ENCODE assay signal across 11 mouse cellular contexts in the genomic region with DNA sequence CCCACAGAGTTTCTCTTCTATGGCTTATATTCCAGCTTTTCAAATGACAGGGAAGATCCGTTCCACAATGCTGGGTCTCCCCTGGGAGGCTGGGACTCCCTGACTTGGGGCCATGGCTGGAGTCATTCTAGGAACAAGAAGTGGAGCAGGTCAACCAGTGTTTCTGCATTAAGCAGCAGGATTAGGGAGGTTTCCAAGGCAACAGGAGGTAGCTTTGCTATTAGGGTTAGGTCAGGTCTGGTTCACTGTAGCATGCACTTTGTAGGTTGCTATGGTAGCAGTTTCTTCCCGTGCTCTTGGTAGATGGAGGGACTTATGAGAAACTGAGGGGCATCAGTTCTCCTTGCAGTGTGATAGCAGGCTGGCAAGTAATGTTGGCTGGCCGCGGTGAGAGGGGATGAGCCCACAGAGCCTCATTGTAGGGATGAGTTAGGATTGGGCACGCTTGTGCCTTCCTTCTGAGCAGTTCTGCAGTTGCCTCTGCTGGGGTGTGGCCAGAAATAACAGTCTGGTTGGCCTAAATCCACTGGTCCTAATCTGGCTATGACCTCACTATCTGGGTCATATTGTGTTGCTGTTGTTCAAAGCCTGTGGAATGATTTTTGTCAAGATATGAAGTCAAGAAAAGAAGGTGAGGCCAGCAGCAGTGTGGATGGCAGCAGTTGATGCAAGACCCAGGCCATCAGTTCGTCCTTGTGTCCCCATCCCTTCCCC. TPM values are rescaled to one million over a fixed set of nuclear protein-coding genes. Genes with fewer than 3 reads are reported as not detected.
DNase-seq lines count a peak whose midpoint lies in the region; ATAC-seq and TF ChIP-seq lines count a peak whose summit lies in the region.
"Had no signal": no experiment of that assay in that cellular context is flagged by ENCODE, and none has a peak within 500 bp of the region (broad histone marks: within the 10 kb centered on the region; RNA-seq: fewer than 3 reads in every experiment).

No protein-coding gene starts in this region.

- H3K4me1 ChIP-seq in midbrain, embryonic 13.5 days (replicated peaks), result peaks cover 60% of the 10 kb centered on the region
- H3K4me1 ChIP-seq in midbrain, postnatal 0 days (ENCODE audit: insufficient read depth, low read length), result peaks cover 33% of the 10 kb centered on the region
- H3K4me1 ChIP-seq in hindbrain, embryonic 14.5 days (replicated peaks; ENCODE audit: control insufficient read depth, insufficient read depth, low read length), result peaks cover 47% of the 10 kb centered on the region

- no peak overlapping the region for H3K9ac ChIP-seq in midbrain, embryonic 13.5 days (replicated peaks)
- H3K9ac ChIP-seq in midbrain, postnatal 0 days (replicated peaks; ENCODE audit: low read length, poor library complexity, severe bottlenecking), result no peak overlapping the region
- no peak overlapping the region for H3K9ac ChIP-seq in hindbrain, embryonic 14.5 days
- H3K9ac ChIP-seq: hindbrain, embryonic 15.5 days; limb, embryonic 15.5 days had no signal

- no peaks in the 10 kb centered on the region for H3K9me3 ChIP-seq in midbrain, embryonic 13.5 days
- no peaks in the 10 kb centered on the region for H3K9me3 ChIP-seq in midbrain, postnatal 0 days (ENCODE audit: low read length)
- no peaks in the 10 kb centered on the region for H3K9me3 ChIP-seq in hindbrain, embryonic 14.5 days (ENCODE audit: control insufficient read depth, low read length)
- H3K9me3 ChIP-seq: hindbrain, embryonic 15.5 days; limb, embryonic 15.5 days had no signal

- WGBS in midbrain, embryonic 13.5 days, result 35% methylated on average over 6 of the region's 6 CpGs
- 36% methylated on average over 6 of the region's 6 CpGs for WGBS in midbrain, postnatal 0 days
- 55% methylated on average over 6 of the region's 6 CpGs for WGBS in hindbrain, embryonic 14.5 days

- no peak overlapping the region for H3K4me2 ChIP-seq in midbrain, embryonic 13.5 days (replicated peaks)
- no peak overlapping the region for H3K4me2 ChIP-seq in midbrain, postnatal 0 days (ENCODE audit: low read depth, low read length, poor library complexity, severe bottlenecking)
- H3K4me2 ChIP-seq in hindbrain, embryonic 14.5 days (replicated peaks), result no peak overlapping the region
- H3K4me2 ChIP-seq: hindbrain, embryonic 15.5 days; limb, embryonic 15.5 days had no signal

- TF ChIP-seq CTCF in midbrain, postnatal 0 days (IDR thresholded peaks at IDR 0.05), result no peak

- H3K36me3 ChIP-seq in midbrain, embryonic 13.5 days, result peaks cover 5% of the 10 kb centered on the region
- 0 out of 2 replicates have a peak, but pooled peaks cover 4% of the 10 kb centered on the region for H3K36me3 ChIP-seq in midbrain, postnatal 0 days (ENCODE audit: insufficient read depth, low read length)
- H3K36me3 ChIP-seq in hindbrain, embryonic 14.5 days (replicated peaks; ENCODE audit: control insufficient read depth, insufficient read depth), result no peaks in the 10 kb centered on the region
- H3K36me3 ChIP-seq: hindbrain, embryonic 15.5 days; limb, embryonic 15.5 days had no signal

- H3K27ac ChIP-seq in midbrain, embryonic 13.5 days, result peak overlapping the region; percentile 6; the same call in 1 of the 2 replicates
- no peak overlapping the region for H3K27ac ChIP-seq in midbrain, postnatal 0 days (ENCODE audit: low read depth, low read length)
- no peak overlapping the region for H3K27ac ChIP-seq in hindbrain, embryonic 14.5 days
- H3K27ac ChIP-seq: hindbrain, embryonic 15.5 days; limb, embryonic 15.5 days had no signal

- DNase-seq in heart, adult 11 months, result peak; percentile 90
- DNase-seq in heart, adult 8-10 months (ENCODE audit: low spot score), result no peak
- no peak for DNase-seq in midbrain, postnatal 0 days (ENCODE audit: low spot score)
- peak; percentile 44 for DNase-seq in gastrocnemius, postnatal 10 days
- no peak for DNase-seq in hindbrain, embryonic 14.5 days (ENCODE audit: low spot score)
- no peak for DNase-seq in thymus, postnatal 14 days
- DNase-seq: right cerebral cortex, postnatal 4 days had no signal

- no peak overlapping the region for H3K4me3 ChIP-seq in midbrain, embryonic 13.5 days (replicated peaks)
- H3K4me3 ChIP-seq in midbrain, postnatal 0 days (ENCODE audit: low read depth, low read length), result no peak overlapping the region
- no peak overlapping the region for H3K4me3 ChIP-seq in hindbrain, embryonic 14.5 days (replicated peaks; ENCODE audit: low read length)
- H3K4me3 ChIP-seq: hindbrain, embryonic 15.5 days; limb, embryonic 15.5 days had no signal

- no peaks in the 10 kb centered on the region for H3K27me3 ChIP-seq in midbrain, embryonic 13.5 days
- H3K27me3 ChIP-seq in midbrain, postnatal 0 days (ENCODE audit: insufficient read depth, low read length), result no peaks in the 10 kb centered on the region
- H3K27me3 ChIP-seq in hindbrain, embryonic 14.5 days (ENCODE audit: control insufficient read depth, insufficient read depth, low read length), result no peaks in the 10 kb centered on the region
- H3K27me3 ChIP-seq: hindbrain, embryonic 15.5 days; limb, embryonic 15.5 days had no signal

- peak; percentile 48; the same call in 1 of the 2 replicates for ATAC-seq in midbrain, embryonic 13.5 days
- ATAC-seq in midbrain, postnatal 0 days (ENCODE audit: low FRiP score), result no peak
- no peak for ATAC-seq in erythroid progenitor cell, adult 5-6 weeks (replicated peaks; ENCODE audit: low FRiP score, poor library complexity, severe bottlenecking)
- no peak for ATAC-seq in hindbrain, embryonic 14.5 days (ENCODE audit: low FRiP score)

RNA-seq across cellular contexts. Expression of gene Vps37c, which starts 12.6 kb away (rescaled TPM):
- 10 to 100 TPM; 21.0 to 25.1 (median 23.0) TPM for total RNA-seq in heart, adult 8-10 months (2022)
- 33.1 and 35.5 TPM in 2 replicates for polyA plus RNA-seq in midbrain, embryonic 13.5 days (2015; fragmentation: Nextera tagmentation; extraction: Ambion mirVana)
- total RNA-seq in midbrain, postnatal 0 days (2014; rRNA removed), result 17.5 and 22.4 TPM in 2 replicates
- polyA plus RNA-seq in midbrain, postnatal 0 days (2015; fragmentation: Nextera tagmentation; extraction: Ambion mirVana), result 22.9 and 28.0 TPM in 2 replicates
- 10 to 100 TPM; 17.3 to 23.1 TPM for total RNA-seq in gastrocnemius, postnatal 10 days (2021)
- total RNA-seq in erythroid progenitor cell, adult 5-6 weeks (2015; ENCODE audit: low replicate concordance), result 10.8 and 26.0 TPM in 2 replicates
- total RNA-seq in erythroid progenitor cell, adult 5-6 weeks (2017; ENCODE audit: low replicate concordance), result 3.3 and 6.0 TPM in 2 replicates
- 28.7 and 31.3 TPM in 2 replicates for polyA plus RNA-seq in hindbrain, embryonic 14.5 days (2014; fragmentation: Nextera tagmentation; extraction: Ambion mirVana)

RNA-seq across cellular contexts. Expression of gene Pga5, which starts 23.3 kb away (rescaled TPM):
- total RNA-seq in heart, adult 8-10 months (2022), result not detected
- polyA plus RNA-seq in midbrain, embryonic 13.5 days (2015; fragmentation: Nextera tagmentation; extraction: Ambion mirVana), result not detected in 2 replicates
- not detected in 2 replicates for total RNA-seq in midbrain, postnatal 0 days (2014; rRNA removed)
- not detected in 2 replicates for polyA plus RNA-seq in midbrain, postnatal 0 days (2015; fragmentation: Nextera tagmentation; extraction: Ambion mirVana)
- not detected for total RNA-seq in gastrocnemius, postnatal 10 days (2021)
- not detected in 2 replicates for total RNA-seq in erythroid progenitor cell, adult 5-6 weeks (2015; ENCODE audit: low replicate concordance)
- not detected in 2 replicates for total RNA-seq in erythroid progenitor cell, adult 5-6 weeks (2017; ENCODE audit: low replicate concordance)
- not detected in 2 replicates for polyA plus RNA-seq in hindbrain, embryonic 14.5 days (2014; fragmentation: Nextera tagmentation; extraction: Ambion mirVana)
- polyA plus RNA-seq: hindbrain, embryonic 15.5 days; limb, embryonic 15.5 days had no signal

RNA-seq across cellular contexts. Expression of gene Cd5, which starts 37.6 kb away (rescaled TPM):
- total RNA-seq in heart, adult 8-10 months (2022), result under 1 TPM; 0.16 to 0.26 (median 0.21) TPM
- 0.24 TPM in 2 replicates for polyA plus RNA-seq in midbrain, embryonic 13.5 days (2015; fragmentation: Nextera tagmentation; extraction: Ambion mirVana)
- 0.55 and 0.85 TPM in 2 replicates for total RNA-seq in midbrain, postnatal 0 days (2014; rRNA removed)
- polyA plus RNA-seq in midbrain, postnatal 0 days (2015; fragmentation: Nextera tagmentation; extraction: Ambion mirVana), result 0.50 and 0.53 TPM in 2 replicates
- total RNA-seq in gastrocnemius, postnatal 10 days (2021), result under 1 TPM in 1 of 2 experiments, not detected in 1; 0.25 TPM
- 2.5 and 2.9 TPM in 2 replicates for total RNA-seq in erythroid progenitor cell, adult 5-6 weeks (2015; ENCODE audit: low replicate concordance)
- total RNA-seq in erythroid progenitor cell, adult 5-6 weeks (2017; ENCODE audit: low replicate concordance), result 0.26 TPM in 1 of 2 replicates, not detected in the other
- 0.31 TPM in 2 replicates for polyA plus RNA-seq in hindbrain, embryonic 14.5 days (2014; fragmentation: Nextera tagmentation; extraction: Ambion mirVana)

Comparison
In these comparisons a context has a peak if more than half of its experiments do, and no peak if none do; other contexts are left out.
1. DNase-seq: peak in heart, adult 11 months (single experiment) and gastrocnemius, postnatal 10 days (single experiment); none in heart, adult 8-10 months (single experiment), midbrain, postnatal 0 days (single experiment), hindbrain, embryonic 14.5 days (single experiment) and thymus, postnatal 14 days (single experiment).